Mouse (Mus musculus): ENCODE data around the gene Rbm43. TPM values are rescaled to one million over a fixed set of nuclear protein-coding genes. Genes with fewer than 3 reads are reported as not detected.

Gene Rbm43
- polyA plus RNA-seq, 1 experiment = 23.2 TPM

DNA sequence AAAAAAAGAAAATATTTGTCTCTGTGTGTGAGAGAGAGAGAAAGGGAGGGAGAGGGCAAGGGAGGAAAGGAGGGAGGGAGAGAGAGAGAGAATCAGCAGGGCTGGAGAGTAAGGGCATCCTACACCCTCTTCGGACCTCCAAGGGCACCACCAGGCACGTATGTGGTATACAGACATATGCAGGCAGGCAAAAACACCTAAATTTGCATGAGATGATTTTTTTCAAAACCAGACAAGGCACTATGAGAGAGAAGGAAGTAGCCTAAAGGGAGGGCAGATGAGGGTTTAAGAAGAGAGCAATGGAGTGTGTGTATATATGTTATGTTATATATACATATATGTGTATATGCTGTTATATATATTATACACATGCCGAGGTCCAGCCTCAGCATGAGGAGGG, 32.3 kb upstream of the Rbm43 start:
- H3K36me3 ChIP-seq (ENCODE audit: control insufficient read depth, insufficient read depth, low read length) = no peaks in the 10 kb centered on the region
- no peaks in the 10 kb centered on the region for H3K27me3 ChIP-seq (ENCODE audit: control insufficient read depth, insufficient read depth, low read length)
- TF ChIP-seq POLR2A (IDR thresholded peaks at IDR 0.05; ENCODE audit: control insufficient read depth, low read depth, low read length) = no peak
- TF ChIP-seq CTCF (IDR thresholded peaks at IDR 0.05; ENCODE audit: control insufficient read depth, insufficient read depth, insufficient replicate concordance, low read depth, low read length) = no peak
- H3K4me3 ChIP-seq (ENCODE audit: control insufficient read depth, low read depth, low read length) = no peak overlapping the region
- H3K4me1 ChIP-seq (ENCODE audit: control insufficient read depth, insufficient read depth, low read length) = no peaks in the 10 kb centered on the region; the same call in 1 of the 2 replicates
- H3K27ac ChIP-seq (ENCODE audit: control insufficient read depth, insufficient read depth, low read depth, low read length) = no peak overlapping the region

DNA sequence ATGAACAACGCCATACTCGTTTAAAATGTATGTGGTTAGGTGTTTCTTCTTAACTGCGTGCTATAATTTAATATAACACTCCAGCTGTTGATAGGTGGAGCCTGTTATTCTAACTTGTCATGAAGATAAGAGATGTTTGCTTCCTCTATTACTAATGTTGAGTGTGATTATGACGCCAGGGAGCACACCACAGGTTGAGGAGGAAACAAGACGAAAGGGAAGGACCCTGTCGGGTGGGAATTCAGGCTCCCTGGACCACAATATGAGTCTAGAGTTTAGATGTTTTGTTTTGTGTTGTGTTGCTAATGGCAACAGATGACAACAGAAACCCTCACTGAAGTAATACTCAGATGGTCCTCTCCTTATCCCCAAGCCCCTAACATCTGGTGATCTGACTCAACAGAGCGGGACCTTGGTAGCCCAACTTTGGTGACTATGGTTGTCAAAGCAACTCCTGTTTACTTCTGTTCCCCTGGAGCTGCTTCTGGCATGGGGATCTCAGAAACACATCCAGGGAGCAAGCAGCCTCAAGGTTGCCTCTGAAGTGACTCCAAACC, 18.8 kb upstream of the Rbm43 start:
- TF ChIP-seq CTCF (IDR thresholded peaks at IDR 0.05; ENCODE audit: control insufficient read depth, insufficient read depth, insufficient replicate concordance, low read depth, low read length) (no peak), POLR2A (IDR thresholded peaks at IDR 0.05; ENCODE audit: control insufficient read depth, low read depth, low read length) (no peak)

DNA sequence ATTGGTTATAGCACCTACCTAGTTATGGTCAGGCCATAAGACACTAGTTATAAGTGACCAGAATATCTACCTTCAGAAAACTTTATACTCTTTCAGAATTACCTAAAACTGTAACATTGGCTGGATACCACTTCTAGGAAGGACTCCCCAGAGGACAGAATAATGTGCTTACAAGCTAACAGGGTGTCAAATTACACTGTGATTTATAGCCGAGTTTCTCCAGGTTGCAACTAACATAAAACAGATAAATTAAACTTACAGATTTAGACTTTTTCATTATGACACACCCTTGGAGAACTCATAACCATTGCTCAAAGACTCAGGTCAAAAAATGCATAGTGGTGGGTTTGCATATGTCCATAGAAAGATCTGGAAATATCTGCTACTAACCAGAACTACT, 15.9 kb upstream of the Rbm43 start:
- Histone ChIP-seq H3K36me3 (ENCODE audit: control insufficient read depth, insufficient read depth, low read length) (no peaks in the 10 kb centered on the region), H3K4me3 (ENCODE audit: control insufficient read depth, low read depth, low read length) (no peak overlapping the region), H3K27me3 (ENCODE audit: control insufficient read depth, insufficient read depth, low read length) (no peaks in the 10 kb centered on the region), H3K27ac (ENCODE audit: control insufficient read depth, insufficient read depth, low read depth, low read length) (no peak overlapping the region), H3K4me1 (ENCODE audit: control insufficient read depth, insufficient read depth, low read length) (peaks cover 2% of the 10 kb centered on the region; the same call in 1 of the 2 replicates)
- TF ChIP-seq CTCF (IDR thresholded peaks at IDR 0.05; ENCODE audit: control insufficient read depth, insufficient read depth, insufficient replicate concordance, low read depth, low read length) (no peak), POLR2A (IDR thresholded peaks at IDR 0.05; ENCODE audit: control insufficient read depth, low read depth, low read length) (no peak)

More for the DNA sequence above, 18.8 kb upstream of the Rbm43 start:
- Histone ChIP-seq H3K4me3 (ENCODE audit: control insufficient read depth, low read depth, low read length) (no peak overlapping the region), H3K27ac (ENCODE audit: control insufficient read depth, insufficient read depth, low read depth, low read length) (no peak overlapping the region), H3K36me3 (ENCODE audit: control insufficient read depth, insufficient read depth, low read length) (no peaks in the 10 kb centered on the region), H3K4me1 (ENCODE audit: control insufficient read depth, insufficient read depth, low read length) (peaks cover 2% of the 10 kb centered on the region; the same call in 1 of the 2 replicates), H3K27me3 (ENCODE audit: control insufficient read depth, insufficient read depth, low read length) (no peaks in the 10 kb centered on the region)

DNA sequence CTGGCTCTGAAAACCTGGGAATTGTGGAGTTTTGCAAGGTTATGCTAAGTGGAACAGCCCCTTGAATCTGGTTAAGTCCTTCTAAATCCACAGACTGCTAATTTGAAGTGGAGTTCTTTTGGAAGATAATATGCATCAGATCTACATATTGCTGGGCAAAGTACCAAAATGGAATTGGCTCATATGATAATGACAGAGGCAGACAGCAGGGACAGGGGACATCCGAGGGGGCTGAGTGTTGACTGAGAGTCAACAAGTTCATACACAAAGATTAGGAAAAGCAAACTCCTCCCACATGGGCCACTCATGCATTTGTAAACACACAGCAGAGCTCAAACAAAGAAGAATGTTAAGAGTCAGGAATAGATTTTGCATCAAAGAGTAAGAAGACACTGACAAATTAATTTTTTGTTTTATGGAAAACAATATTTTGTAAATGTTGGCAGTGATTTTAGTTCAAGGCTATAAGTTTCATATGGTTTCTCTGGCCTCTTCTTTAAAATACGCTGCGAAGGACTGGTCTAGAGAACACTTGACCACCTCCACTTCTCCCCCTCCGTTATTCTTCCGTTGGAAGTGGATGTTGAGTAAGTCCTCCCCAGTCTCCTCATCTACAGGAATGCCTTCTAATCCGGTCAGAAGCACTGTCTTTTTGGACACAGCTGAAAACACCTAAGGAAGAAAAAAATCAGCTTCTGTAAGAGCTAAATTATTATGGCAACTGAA, 13.3 kb upstream of the Rbm43 start:
- no peak for TF ChIP-seq POLR2A (IDR thresholded peaks at IDR 0.05; ENCODE audit: control insufficient read depth, low read depth, low read length)
- TF ChIP-seq CTCF (IDR thresholded peaks at IDR 0.05; ENCODE audit: control insufficient read depth, insufficient read depth, insufficient replicate concordance, low read depth, low read length) = no peak
- Histone ChIP-seq H3K4me3 (ENCODE audit: control insufficient read depth, low read depth, low read length) (no peak overlapping the region), H3K27ac (ENCODE audit: control insufficient read depth, insufficient read depth, low read depth, low read length) (no peak overlapping the region), H3K4me1 (ENCODE audit: control insufficient read depth, insufficient read depth, low read length) (peaks cover 2% of the 10 kb centered on the region; the same call in 1 of the 2 replicates), H3K36me3 (ENCODE audit: control insufficient read depth, insufficient read depth, low read length) (no peaks in the 10 kb centered on the region), H3K27me3 (ENCODE audit: control insufficient read depth, insufficient read depth, low read length) (no peaks in the 10 kb centered on the region)

DNA sequence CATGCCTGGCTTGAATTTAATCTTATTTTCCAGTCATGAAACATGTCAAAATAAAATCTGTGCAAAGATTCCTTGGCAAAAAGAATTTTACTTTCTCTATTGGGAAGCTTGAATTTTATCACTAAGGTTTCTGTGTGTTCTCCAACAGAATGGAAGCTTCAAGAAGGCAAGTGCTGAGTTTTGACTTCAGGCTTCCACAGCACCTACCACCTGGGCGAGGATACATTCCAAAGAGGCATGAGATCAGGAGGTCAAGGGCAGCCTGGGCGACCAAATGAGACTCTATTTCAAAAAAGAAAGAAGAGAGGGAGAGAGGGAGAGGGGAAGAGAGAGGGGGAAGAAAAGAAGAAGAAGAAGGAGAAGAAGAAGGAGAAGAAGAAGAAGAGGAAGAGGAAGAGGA, 10.8 kb upstream of the Rbm43 start:
- no peak overlapping the region for H3K27ac ChIP-seq (ENCODE audit: control insufficient read depth, insufficient read depth, low read depth, low read length)
- no peak for TF ChIP-seq POLR2A (IDR thresholded peaks at IDR 0.05; ENCODE audit: control insufficient read depth, low read depth, low read length)
- TF ChIP-seq CTCF (IDR thresholded peaks at IDR 0.05; ENCODE audit: control insufficient read depth, insufficient read depth, insufficient replicate concordance, low read depth, low read length) = no peak
- H3K4me1 ChIP-seq (ENCODE audit: control insufficient read depth, insufficient read depth, low read length) = no peaks in the 10 kb centered on the region
- H3K27me3 ChIP-seq (ENCODE audit: control insufficient read depth, insufficient read depth, low read length) = no peaks in the 10 kb centered on the region
- no peak overlapping the region for H3K4me3 ChIP-seq (ENCODE audit: control insufficient read depth, low read depth, low read length)
- H3K36me3 ChIP-seq (ENCODE audit: control insufficient read depth, insufficient read depth, low read length) = no peaks in the 10 kb centered on the region

DNA sequence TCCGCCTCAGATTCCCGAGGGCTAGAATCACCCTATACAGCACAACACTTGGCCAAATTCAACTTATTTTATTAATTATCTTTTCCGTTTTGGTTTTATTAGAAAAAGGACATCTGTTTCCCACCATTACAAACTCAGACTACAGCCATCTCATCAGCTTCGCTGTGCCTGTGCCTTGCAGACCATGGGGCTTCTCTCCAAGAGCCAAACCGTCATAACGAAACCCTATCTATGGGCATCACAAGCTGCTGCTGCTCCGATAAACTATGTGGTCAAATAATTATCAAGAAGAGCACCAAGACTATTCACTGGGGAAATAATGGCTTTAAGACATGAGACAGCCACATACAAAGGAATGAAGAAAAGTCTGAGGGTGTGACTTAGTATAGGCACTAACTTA, 6.9 kb upstream of the Rbm43 start:
- Histone ChIP-seq H3K27ac (ENCODE audit: control insufficient read depth, insufficient read depth, low read depth, low read length) (no peak overlapping the region), H3K4me1 (ENCODE audit: control insufficient read depth, insufficient read depth, low read length) (no peaks in the 10 kb centered on the region), H3K4me3 (ENCODE audit: control insufficient read depth, low read depth, low read length) (no peak overlapping the region), H3K27me3 (ENCODE audit: control insufficient read depth, insufficient read depth, low read length) (no peaks in the 10 kb centered on the region), H3K36me3 (ENCODE audit: control insufficient read depth, insufficient read depth, low read length) (no peaks in the 10 kb centered on the region)
- no peak for TF ChIP-seq CTCF (IDR thresholded peaks at IDR 0.05; ENCODE audit: control insufficient read depth, insufficient read depth, insufficient replicate concordance, low read depth, low read length)
- TF ChIP-seq POLR2A (IDR thresholded peaks at IDR 0.05; ENCODE audit: control insufficient read depth, low read depth, low read length) = no peak

DNA sequence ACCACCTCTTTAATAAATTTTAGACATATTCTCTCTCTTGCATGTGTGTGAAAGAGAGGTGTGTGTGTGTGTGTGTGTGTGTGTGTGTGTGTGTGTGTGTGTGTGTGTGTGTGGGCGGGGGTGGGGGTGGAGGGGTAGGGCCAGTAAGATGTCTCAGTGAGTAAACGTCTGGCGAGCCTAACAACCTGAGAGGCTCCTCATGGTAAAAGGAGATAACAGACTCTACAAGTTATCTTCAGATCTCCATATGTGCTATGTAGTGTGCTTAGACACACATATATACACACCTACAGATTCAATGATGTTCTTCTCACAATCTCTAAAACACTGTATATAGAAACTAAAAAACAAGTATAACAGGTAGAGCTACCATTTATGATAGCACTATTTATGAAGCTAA, 3.8 kb upstream of the Rbm43 start:
- TF ChIP-seq CTCF (IDR thresholded peaks at IDR 0.05; ENCODE audit: control insufficient read depth, insufficient read depth, insufficient replicate concordance, low read depth, low read length) = no peak
- TF ChIP-seq POLR2A (IDR thresholded peaks at IDR 0.05; ENCODE audit: control insufficient read depth, low read depth, low read length) = no peak

More for the DNA sequence above, 3.8 kb upstream of the Rbm43 start:
- Histone ChIP-seq H3K4me1 (ENCODE audit: control insufficient read depth, insufficient read depth, low read length) (peaks cover 5% of the 10 kb centered on the region), H3K27me3 (ENCODE audit: control insufficient read depth, insufficient read depth, low read length) (no peaks in the 10 kb centered on the region), H3K27ac (ENCODE audit: control insufficient read depth, insufficient read depth, low read depth, low read length) (no peak overlapping the region), H3K36me3 (ENCODE audit: control insufficient read depth, insufficient read depth, low read length) (no peaks in the 10 kb centered on the region), H3K4me3 (ENCODE audit: control insufficient read depth, low read depth, low read length) (no peak overlapping the region)
